In the genomic region with DNA sequence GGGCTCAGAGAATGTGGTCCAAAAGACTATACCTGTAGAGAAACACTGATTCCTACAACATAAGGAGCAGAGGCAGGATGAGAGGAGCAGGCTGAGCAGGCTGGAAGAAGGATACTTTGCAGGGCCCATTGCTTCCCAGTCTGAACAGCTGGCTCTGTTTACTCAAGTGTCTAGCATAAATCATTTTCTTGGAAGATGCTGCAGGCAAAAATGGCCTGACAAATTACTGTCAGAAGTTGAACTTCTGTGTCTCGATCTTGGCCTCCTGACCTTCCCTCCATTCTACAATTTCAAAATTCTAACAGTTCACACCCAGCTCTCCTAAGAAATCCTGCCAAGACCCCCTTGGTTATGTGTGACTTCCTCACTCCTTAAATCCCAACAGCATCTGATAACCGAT, we compare ENCODE assay signal across 16 mouse cellular contexts.
DNase-seq lines count a peak whose midpoint lies in the region; ATAC-seq and TF ChIP-seq lines count a peak whose summit lies in the region.
"Had no signal": no experiment of that assay in that cellular context is flagged by ENCODE, and none has a peak within 500 bp of the region (broad histone marks: within the 10 kb centered on the region; RNA-seq: fewer than 3 reads in every experiment).

No protein-coding gene starts in this region.

- WGBS in liver, adult 2 months, result 76% methylated on average over 2 of the region's 2 CpGs
- 57% methylated on average over 2 of the region's 2 CpGs for WGBS in liver, embryonic 11.5 days
- WGBS in intestine, embryonic 15.5 days, result 21% methylated on average over 2 of the region's 2 CpGs
- 33% methylated on average over 2 of the region's 2 CpGs for WGBS in lung, postnatal 0 days
- WGBS in midbrain, embryonic 10.5 days, result 73% methylated on average over 2 of the region's 2 CpGs

- no peaks in the 10 kb centered on the region for H3K9me3 ChIP-seq in liver, embryonic 11.5 days (ENCODE audit: control insufficient read depth, low read length)
- H3K9me3 ChIP-seq in intestine, embryonic 15.5 days, result no peaks in the 10 kb centered on the region
- H3K9me3 ChIP-seq in lung, postnatal 0 days (ENCODE audit: low read length), result no peaks in the 10 kb centered on the region
- H3K9me3 ChIP-seq in midbrain, embryonic 10.5 days (replicated peaks), result no peaks in the 10 kb centered on the region
- H3K9me3 ChIP-seq: forebrain, embryonic 12.5 days; heart, embryonic 15.5 days; limb, embryonic 12.5 days had no signal

- H3K36me3 ChIP-seq in liver, adult 2 months (ENCODE audit: control insufficient read depth, insufficient read depth, low read length), result no peaks in the 10 kb centered on the region
- H3K36me3 ChIP-seq in liver, embryonic 11.5 days (ENCODE audit: control insufficient read depth, insufficient read depth, low read length), result no peaks in the 10 kb centered on the region
- no peaks in the 10 kb centered on the region for H3K36me3 ChIP-seq in intestine, embryonic 15.5 days
- no peaks in the 10 kb centered on the region for H3K36me3 ChIP-seq in lung, postnatal 0 days (ENCODE audit: insufficient read depth, low read length)
- H3K36me3 ChIP-seq in midbrain, embryonic 10.5 days, result 0 out of 2 replicates have a peak, but pooled peaks cover 2% of the 10 kb centered on the region
- H3K36me3 ChIP-seq: forebrain, embryonic 12.5 days; heart, embryonic 15.5 days; limb, embryonic 12.5 days had no signal

- peaks cover 7% of the 10 kb centered on the region for H3K4me1 ChIP-seq in liver, adult 2 months (ENCODE audit: control insufficient read depth, insufficient read depth, low read length)
- no peaks in the 10 kb centered on the region; the same call in 1 of the 2 replicates for H3K4me1 ChIP-seq in liver, embryonic 11.5 days (replicated peaks; ENCODE audit: control insufficient read depth, insufficient read depth, low read length)
- peaks cover 17% of the 10 kb centered on the region; the same call in 1 of the 2 replicates for H3K4me1 ChIP-seq in intestine, embryonic 15.5 days (replicated peaks)
- no peaks in the 10 kb centered on the region for H3K4me1 ChIP-seq in lung, postnatal 0 days (ENCODE audit: insufficient read depth, low read depth, low read length)
- H3K4me1 ChIP-seq in midbrain, embryonic 10.5 days, result peaks cover 55% of the 10 kb centered on the region

- no peak overlapping the region for H3K4me3 ChIP-seq in liver, adult 2 months (ENCODE audit: insufficient read depth, low read depth, low read length)
- H3K4me3 ChIP-seq in liver, embryonic 11.5 days (ENCODE audit: low read depth, low read length), result no peak overlapping the region
- no peak overlapping the region for H3K4me3 ChIP-seq in intestine, embryonic 15.5 days (replicated peaks)
- H3K4me3 ChIP-seq in lung, postnatal 0 days (ENCODE audit: low read depth, low read length), result no peak overlapping the region
- H3K4me3 ChIP-seq in midbrain, embryonic 10.5 days, result no peak overlapping the region
- H3K4me3 ChIP-seq: forebrain, embryonic 12.5 days; heart, embryonic 15.5 days; limb, embryonic 12.5 days had no signal

- H3K27me3 ChIP-seq in liver, adult 2 months (ENCODE audit: control insufficient read depth, insufficient read depth, low read length), result no peaks in the 10 kb centered on the region
- H3K27me3 ChIP-seq in liver, embryonic 11.5 days (replicated peaks; ENCODE audit: control insufficient read depth, insufficient read depth, low read length), result no peaks in the 10 kb centered on the region
- no peaks in the 10 kb centered on the region for H3K27me3 ChIP-seq in intestine, embryonic 15.5 days (replicated peaks)
- no peaks in the 10 kb centered on the region for H3K27me3 ChIP-seq in lung, postnatal 0 days (replicated peaks; ENCODE audit: insufficient read depth, low read length)
- H3K27me3 ChIP-seq in midbrain, embryonic 10.5 days (ENCODE audit: low read depth, poor library complexity, severe bottlenecking), result peaks cover 20% of the 10 kb centered on the region
- H3K27me3 ChIP-seq: CH12.LX; heart, embryonic 15.5 days; limb, embryonic 12.5 days had no signal

- DNase-seq in liver, adult 2 months (ENCODE audit: extremely low read depth, low read depth, low spot score), result peak; percentile 23
- no peak for DNase-seq in liver, embryonic 11.5 days (ENCODE audit: low spot score)
- peak; percentile 49 for DNase-seq in lung, postnatal 0 days (ENCODE audit: low spot score)
- peak; percentile 15 for DNase-seq in yolk sac, embryonic 10.5 days (ENCODE audit: low spot score)
- DNase-seq in midbrain, embryonic 10.5 days (ENCODE audit: low spot score), result no peak
- no peak for DNase-seq in layer of hippocampus, postnatal 36 days
- DNase-seq: adrenal gland, postnatal 25 days; cerebellum, adult 11-12 months; gastrocnemius, postnatal 10 days; spleen, adult 18-20 months had no signal

- TF ChIP-seq EP300 in lung, postnatal 0 days (IDR thresholded peaks at IDR 0.05), result peak; percentile 15; the same call in 1 of the 2 replicates

- no peak overlapping the region for H3K4me2 ChIP-seq in liver, embryonic 11.5 days
- H3K4me2 ChIP-seq in intestine, embryonic 15.5 days (replicated peaks), result no peak overlapping the region
- no peak overlapping the region for H3K4me2 ChIP-seq in lung, postnatal 0 days (replicated peaks; ENCODE audit: low read depth, low read length)
- H3K4me2 ChIP-seq: forebrain, embryonic 12.5 days; heart, embryonic 15.5 days; hindbrain, embryonic 14.5 days; limb, embryonic 12.5 days had no signal

- H3K9ac ChIP-seq in liver, adult 2 months (ENCODE audit: low read depth, low read length), result no peak overlapping the region
- no peak overlapping the region for H3K9ac ChIP-seq in liver, embryonic 11.5 days (ENCODE audit: low read depth, low read length)
- H3K9ac ChIP-seq in intestine, embryonic 15.5 days, result no peak overlapping the region
- no peak overlapping the region for H3K9ac ChIP-seq in lung, postnatal 0 days (replicated peaks; ENCODE audit: low read depth)
- H3K9ac ChIP-seq: forebrain, embryonic 12.5 days; heart, embryonic 15.5 days; hindbrain, embryonic 14.5 days; limb, embryonic 12.5 days had no signal

- H3K79me2 ChIP-seq in liver, adult 2 months (ENCODE audit: control insufficient read depth, insufficient read depth, low read length), result 0 out of 2 replicates have a peak, but pooled peaks cover 4% of the 10 kb centered on the region

- no peak overlapping the region for H3K27ac ChIP-seq in liver, adult 2 months (replicated peaks; ENCODE audit: insufficient read depth, low read depth, low read length)
- no peak overlapping the region for H3K27ac ChIP-seq in liver, embryonic 11.5 days (ENCODE audit: low read depth, low read length)
- 0 out of 2 replicates have a peak overlapping the region, but pooled peaks have one; percentile 22 for H3K27ac ChIP-seq in intestine, embryonic 15.5 days
- no peak overlapping the region for H3K27ac ChIP-seq in lung, postnatal 0 days (ENCODE audit: low read length)
- no peak overlapping the region for H3K27ac ChIP-seq in midbrain, embryonic 10.5 days (replicated peaks)
- H3K27ac ChIP-seq: forebrain, embryonic 12.5 days; heart, embryonic 15.5 days; hindbrain, embryonic 14.5 days; limb, embryonic 12.5 days had no signal

- TF ChIP-seq POLR2A in liver, adult 2 months (IDR thresholded peaks at IDR 0.05; ENCODE audit: extremely low read depth, insufficient read depth, low read length), result no peak

- TF ChIP-seq CTCF in liver, adult 2 months (IDR thresholded peaks at IDR 0.05; ENCODE audit: low read depth, low read length), result no peak
- TF ChIP-seq CTCF in lung, postnatal 0 days (IDR thresholded peaks at IDR 0.05), result no peak

- no peak for ATAC-seq in liver, embryonic 11.5 days (replicated peaks; ENCODE audit: low FRiP score)
- ATAC-seq in intestine, embryonic 15.5 days, result peak; percentile 58; the same call in 1 of the 2 replicates
- peak; percentile 56 for ATAC-seq in lung, postnatal 0 days

Comparison
In these comparisons a context has a peak if more than half of its experiments do, and no peak if none do; other contexts are left out.
1. DNase-seq: peak in liver, adult 2 months (single experiment), lung, postnatal 0 days (single experiment) and yolk sac, embryonic 10.5 days (single experiment); none in liver, embryonic 11.5 days (single experiment), midbrain, embryonic 10.5 days (single experiment) and layer of hippocampus, postnatal 36 days (0 of 2).